Mouse (Mus musculus): ENCODE results near the gene Gstt3. TPM values are rescaled to one million over a fixed set of nuclear protein-coding genes. Genes with fewer than 3 reads are reported as not detected.

Gstt3 gene
- polyA plus RNA-seq, 1 experiment = 0.13 TPM

DNA sequence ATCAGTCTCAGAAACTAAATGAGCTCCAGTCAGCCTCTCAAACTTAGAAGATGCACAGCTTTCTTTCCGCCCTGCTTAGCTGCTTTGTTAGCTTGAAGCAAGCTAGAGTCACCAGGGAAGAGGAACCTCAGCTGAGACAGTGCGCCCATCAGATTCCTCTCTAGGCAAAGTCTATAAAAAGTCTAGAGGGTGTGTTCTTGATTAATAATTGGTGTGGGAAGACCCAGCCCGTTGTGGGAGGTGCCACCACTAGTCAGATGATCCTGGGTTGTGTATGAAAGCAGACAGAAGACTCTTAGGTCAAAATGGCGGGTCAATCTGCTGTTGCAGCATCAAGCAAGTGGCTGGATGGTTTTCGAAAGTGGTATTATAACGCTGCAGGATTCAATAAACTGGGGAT lies 14.4 kb downstream of the Gstt3 start:
- Histone ChIP-seq H3ac (ENCODE audit: control insufficient read depth, insufficient read length) (no peak overlapping the region), H3K36me3 (ENCODE audit: control insufficient read depth, insufficient read depth) (no peaks in the 10 kb centered on the region), H3K79me2 (ENCODE audit: control insufficient read depth, insufficient read depth) (peaks cover 21% of the 10 kb centered on the region), H3K4me3 (no peak overlapping the region), H3K4me2 (ENCODE audit: low read depth) (no peak overlapping the region), H3K27me3 (ENCODE audit: control insufficient read depth, insufficient read depth, insufficient read length) (no peaks in the 10 kb centered on the region)
- TF ChIP-seq POLR2AphosphoS2 (IDR thresholded peaks at IDR 0.05; ENCODE audit: insufficient read length, low read depth) = no peak
- TF ChIP-seq USF1 (IDR thresholded peaks at IDR 0.05; ENCODE audit: low read depth) = no peak
- TF ChIP-seq POLR2A (IDR thresholded peaks at IDR 0.05; ENCODE audit: insufficient read length, low read depth) = no peak
- TF ChIP-seq TCF3 (IDR thresholded peaks at IDR 0.05; ENCODE audit: insufficient read length, low read depth) = no peak

DNA sequence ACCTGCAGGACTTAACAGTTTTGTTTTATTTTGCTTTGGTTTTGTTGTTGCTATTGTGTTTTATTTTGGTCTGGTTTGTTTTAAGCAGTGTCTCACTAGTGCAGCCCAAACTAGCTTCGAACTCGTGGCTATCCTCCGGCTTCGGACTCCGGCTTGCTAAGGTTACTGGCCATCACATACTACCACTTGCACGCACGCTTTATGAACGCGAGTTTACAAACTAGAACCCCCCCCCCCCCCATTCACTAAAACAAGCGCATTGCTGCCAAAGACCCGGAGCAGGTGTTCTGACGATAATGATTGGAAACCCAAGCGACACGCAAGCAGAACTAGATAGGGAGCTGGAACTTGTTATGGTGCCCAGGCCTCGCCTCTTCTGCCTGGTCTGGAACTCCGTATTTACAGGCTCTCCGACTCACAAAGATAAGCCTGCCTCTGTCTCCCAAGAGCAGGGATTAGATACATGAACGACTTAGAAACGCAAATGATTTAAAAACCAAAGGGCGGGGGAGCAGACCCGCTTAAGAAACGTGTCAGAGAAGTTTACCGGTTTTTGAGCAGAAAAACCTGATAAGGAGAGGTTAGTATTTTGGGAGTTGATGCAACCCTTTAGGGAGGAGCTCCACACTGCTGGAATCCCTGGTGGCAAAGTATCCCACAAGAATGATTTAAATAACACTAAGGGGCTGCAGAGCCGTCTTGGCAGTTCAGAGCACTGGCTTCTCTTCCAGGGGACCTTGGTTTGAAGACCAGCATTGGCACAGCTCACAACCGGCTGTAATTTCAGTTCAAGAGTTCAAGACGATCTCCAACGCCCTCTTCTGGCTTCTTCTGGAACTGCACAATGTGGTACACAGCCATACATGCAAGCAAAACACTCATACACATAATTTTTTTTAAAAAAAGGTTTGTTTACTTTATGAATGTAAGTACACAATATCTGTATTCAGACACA lies 16.4 kb downstream of the Gstt3 start:
- H3ac ChIP-seq (ENCODE audit: control insufficient read depth, insufficient read length) = peak overlapping the region; percentile 57
- no peaks in the 10 kb centered on the region for H3K36me3 ChIP-seq (ENCODE audit: control insufficient read depth, insufficient read depth)
- peak overlapping the region; percentile 96 for H3K4me2 ChIP-seq (ENCODE audit: low read depth)
- H3K27me3 ChIP-seq (ENCODE audit: control insufficient read depth, insufficient read depth, insufficient read length) = no peaks in the 10 kb centered on the region
- peaks cover 42% of the 10 kb centered on the region for H3K79me2 ChIP-seq (ENCODE audit: control insufficient read depth, insufficient read depth)
- no peak for TF ChIP-seq REST (IDR thresholded peaks at IDR 0.05; ENCODE audit: insufficient read depth, insufficient read length)
- TF ChIP-seq SRF (IDR thresholded peaks at IDR 0.05; ENCODE audit: control insufficient read depth, insufficient read length, low read depth) = no peak
- TF ChIP-seq POLR2A (IDR thresholded peaks at IDR 0.05; ENCODE audit: insufficient read length, low read depth) = no peak
- TF ChIP-seq TCF3 (IDR thresholded peaks at IDR 0.05; ENCODE audit: insufficient read length, low read depth) = no peak
- TF ChIP-seq POLR2AphosphoS2 (IDR thresholded peaks at IDR 0.05; ENCODE audit: insufficient read length, low read depth) = no peak
- peak in 1 of 3 experiments; percentile 1 for TF ChIP-seq MYOD1 (IDR thresholded peaks at IDR 0.05; ENCODE audit: control insufficient read depth in 1 of 3, insufficient read length in 2 of 3, low read depth in 2 of 3)
- H3K4me3 ChIP-seq = peak overlapping the region; percentile 84

DNA sequence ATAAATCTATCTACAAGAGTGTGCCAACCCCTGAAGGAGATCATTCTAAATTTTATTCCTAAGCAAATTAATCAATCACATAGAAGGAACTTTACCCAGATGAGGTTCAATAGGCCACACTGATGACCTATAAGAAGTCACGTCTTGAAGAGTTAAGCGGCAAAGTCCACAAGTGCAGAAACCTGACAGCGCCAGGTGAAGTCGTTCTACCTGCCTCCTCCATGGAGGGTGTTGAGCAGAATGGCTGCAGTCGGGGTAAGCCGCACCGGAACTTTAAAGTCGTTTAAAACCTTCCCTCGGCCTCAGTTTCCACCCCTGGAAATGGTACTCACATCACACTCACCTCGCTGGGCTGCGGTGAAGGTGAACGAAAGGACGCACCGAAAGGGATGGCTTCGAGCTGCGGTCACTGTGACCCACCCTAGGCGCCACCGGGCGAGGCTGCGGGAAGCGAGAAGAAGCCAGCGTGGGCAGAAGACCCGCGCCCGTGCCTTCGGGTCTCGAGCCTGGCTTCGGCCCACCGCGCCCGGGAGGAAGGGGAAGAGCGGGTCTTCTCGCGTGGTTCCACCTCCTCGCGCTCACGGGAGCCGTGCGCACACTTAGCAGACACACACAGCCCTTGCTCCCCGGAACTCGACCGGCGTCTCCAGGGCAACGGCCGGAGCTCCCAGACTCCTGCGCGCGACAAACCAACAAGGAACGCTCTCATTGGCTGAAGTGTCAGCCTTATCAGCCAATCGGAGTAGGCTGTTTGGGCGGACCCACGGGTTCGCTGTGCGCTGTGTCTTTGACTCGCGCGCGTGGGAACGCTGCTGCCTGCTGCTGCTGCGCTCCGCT lies 17.3 kb downstream of the Gstt3 start, which contains the start of gene Cabin1:
Gene Cabin1 (minus strand): TSS at position 660 of the 837 bp plus-strand sequence.
- TF ChIP-seq SRF (IDR thresholded peaks at IDR 0.05; ENCODE audit: control insufficient read depth, insufficient read length, low read depth) (no peak), REST (IDR thresholded peaks at IDR 0.05; ENCODE audit: insufficient read depth, insufficient read length) (peak; percentile 18), POLR2AphosphoS2 (IDR thresholded peaks at IDR 0.05; ENCODE audit: insufficient read length, low read depth) (peak; percentile 96), MYOG (IDR thresholded peaks at IDR 0.05; ENCODE audit: control insufficient read depth in 1 of 3, insufficient read depth in 1 of 3, insufficient read length in 2 of 3, low read depth in 2 of 3) (peak in 2 of 3 experiments; percentile 3 to 26), MYOD1 (IDR thresholded peaks at IDR 0.05; ENCODE audit: control insufficient read depth in 1 of 3, insufficient read length in 2 of 3, low read depth in 2 of 3) (peak in 1 of 3 experiments; percentile 31), TCF3 (IDR thresholded peaks at IDR 0.05; ENCODE audit: insufficient read length, low read depth) (no peak), POLR2A (IDR thresholded peaks at IDR 0.05; ENCODE audit: insufficient read length, low read depth) (peak; percentile 84)

DNA sequence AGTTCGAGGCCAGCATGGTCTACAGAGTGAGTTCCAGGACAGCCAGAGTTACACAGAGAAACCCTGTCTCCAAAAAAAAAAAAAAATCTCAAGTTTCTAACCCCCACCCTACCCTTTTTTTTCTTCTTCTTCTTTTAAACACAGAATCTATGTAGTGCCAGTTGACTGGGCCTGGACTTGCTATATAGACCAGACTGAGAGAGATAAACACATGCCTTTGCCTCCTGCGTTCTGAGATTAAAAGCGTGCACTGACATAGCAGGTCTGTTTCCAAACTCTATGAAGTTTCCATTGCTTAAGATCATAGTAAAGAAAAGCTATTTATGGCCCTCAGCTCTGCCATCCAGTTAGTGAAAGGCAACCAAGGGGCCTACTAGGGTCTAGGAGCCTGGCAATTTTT lies 18.8 kb downstream of the Gstt3 start:
- Histone ChIP-seq H3K36me3 (ENCODE audit: control insufficient read depth, insufficient read depth) (no peaks in the 10 kb centered on the region), H3K4me3 (no peak overlapping the region), H3K4me2 (ENCODE audit: low read depth) (no peak overlapping the region), H3K79me2 (ENCODE audit: control insufficient read depth, insufficient read depth) (peaks cover 47% of the 10 kb centered on the region), H3K27me3 (ENCODE audit: control insufficient read depth, insufficient read depth, insufficient read length) (no peaks in the 10 kb centered on the region), H3ac (ENCODE audit: control insufficient read depth, insufficient read length) (no peak overlapping the region)
- TF ChIP-seq TCF3 (IDR thresholded peaks at IDR 0.05; ENCODE audit: insufficient read length, low read depth) (no peak), USF1 (IDR thresholded peaks at IDR 0.05; ENCODE audit: low read depth) (no peak), MAX (IDR thresholded peaks at IDR 0.05; ENCODE audit: low read depth) (no peak), SRF (IDR thresholded peaks at IDR 0.05; ENCODE audit: control insufficient read depth, insufficient read length, low read depth) (no peak), POLR2A (IDR thresholded peaks at IDR 0.05; ENCODE audit: insufficient read length, low read depth) (no peak), CEBPB (IDR thresholded peaks at IDR 0.05; ENCODE audit: insufficient read depth, poor library complexity, severe bottlenecking) (no peak), MYOG (IDR thresholded peaks at IDR 0.05; ENCODE audit: control insufficient read depth in 1 of 3, insufficient read depth in 1 of 3, insufficient read length in 2 of 3, low read depth in 2 of 3) (no peak), E2F4 (IDR thresholded peaks at IDR 0.05; ENCODE audit: insufficient read depth) (no peak), POLR2AphosphoS2 (IDR thresholded peaks at IDR 0.05; ENCODE audit: insufficient read length, low read depth) (no peak), TCF12 (IDR thresholded peaks at IDR 0.05; ENCODE audit: insufficient read depth, poor library complexity, severe bottlenecking) (no peak), REST (IDR thresholded peaks at IDR 0.05; ENCODE audit: insufficient read depth, insufficient read length) (no peak), MYOD1 (IDR thresholded peaks at IDR 0.05; ENCODE audit: control insufficient read depth in 1 of 3, insufficient read length in 2 of 3, low read depth in 2 of 3) (no peak)

More for the DNA sequence above, 17.3 kb downstream of the Gstt3 start, which contains the start of gene Cabin1:
- Histone ChIP-seq H3ac (ENCODE audit: control insufficient read depth, insufficient read length) (peak within 1 kb of the TSS; percentile 57), H3K36me3 (ENCODE audit: control insufficient read depth, insufficient read depth) (no peaks in the 10 kb centered on the region), H3K79me2 (ENCODE audit: control insufficient read depth, insufficient read depth) (peaks cover 47% of the 10 kb centered on the region), H3K4me3 (peak within 1 kb of the TSS; percentile 84), H3K27me3 (ENCODE audit: control insufficient read depth, insufficient read depth, insufficient read length) (no peaks in the 10 kb centered on the region), H3K4me2 (ENCODE audit: low read depth) (peak within 1 kb of the TSS; percentile 96)
